Mouse (Mus musculus) cerebellum, adult 11 months (tissue): ENCODE results near the gene Pcbp3.

Experiments used
- DNase-seq: peaks from one replicate; pipeline ENCODE4 v3.0.0; 2022

The Pcbp3 gene

GRCm38 (mm10) chr10:76842087-76842486 is 119.6 kb downstream of the Pcbp3 start:
- DNase-seq = no peak

GRCm38 (mm10) chr10:76841220-76841619 is 120.5 kb downstream of the Pcbp3 start:
- DNase-seq = no peak

GRCm38 (mm10) chr10:76840566-76840965 is 121.1 kb downstream of the Pcbp3 start:
- no peak for DNase-seq

GRCm38 (mm10) chr10:76835497-76836357 is 126.0 kb downstream of the Pcbp3 start:
- peak; percentile 86 for DNase-seq

GRCm38 (mm10) chr10:76832841-76833240 is 128.8 kb downstream of the Pcbp3 start:
- no peak for DNase-seq

GRCm38 (mm10) chr10:76831915-76832314 is 129.8 kb downstream of the Pcbp3 start:
- no peak for DNase-seq

GRCm38 (mm10) chr10:76831151-76831550 is 130.5 kb downstream of the Pcbp3 start:
- DNase-seq = no peak

- DNase-seq = no peak
Measured at GRCm38 (mm10) chr10:76828936-76829335, 132.8 kb downstream of the Pcbp3 start.

- DNase-seq = no peak
Measured at GRCm38 (mm10) chr10:76822698-76823097, 139.0 kb downstream of the Pcbp3 start.

GRCm38 (mm10) chr10:76819321-76819720 is 142.4 kb downstream of the Pcbp3 start:
- DNase-seq = no peak

GRCm38 (mm10) chr10:76818337-76818736 is 143.3 kb downstream of the Pcbp3 start:
- peak; percentile 62 for DNase-seq

- DNase-seq = no peak
Measured at GRCm38 (mm10) chr10:76816930-76817329, 144.8 kb downstream of the Pcbp3 start.

GRCm38 (mm10) chr10:76816436-76816835 is 145.3 kb downstream of the Pcbp3 start:
- peak; percentile 51 for DNase-seq

GRCm38 (mm10) chr10:76815481-76815880 is 146.2 kb downstream of the Pcbp3 start:
- DNase-seq = peak; percentile 67

GRCm38 (mm10) chr10:76814811-76815210 is 146.9 kb downstream of the Pcbp3 start:
- DNase-seq = no peak

GRCm38 (mm10) chr10:76809916-76810660 is 151.6 kb downstream of the Pcbp3 start:
- DNase-seq = no peak

GRCm38 (mm10) chr10:76809439-76809838 is 152.2 kb downstream of the Pcbp3 start:
- no peak for DNase-seq

- DNase-seq = no peak
Measured at GRCm38 (mm10) chr10:76808446-76809400, 153.0 kb downstream of the Pcbp3 start.

- DNase-seq = peak; percentile 43
Measured at GRCm38 (mm10) chr10:76802500-76802885, 159.2 kb downstream of the Pcbp3 start.

GRCm38 (mm10) chr10:76801841-76802499 is 159.7 kb downstream of the Pcbp3 start:
- peak; percentile 87 for DNase-seq

- DNase-seq = peak; percentile 45
Measured at GRCm38 (mm10) chr10:76801237-76801641, 160.4 kb downstream of the Pcbp3 start.
